Mouse (Mus musculus) lung, embryonic 14.5 days (tissue): ENCODE measurements at regions not wholly inside any gene's neighbourhood (a gene's known extent, or its start where the extent isn't known, plus 50 kb on each side); places are given as distances from the start of the nearest gene placed in this dataset.

Experiments
- ATAC-seq: fragments of 200-750 bp; cut with Nextera tagmentation; 2 replicates; pipeline ENCODE4 v1.8.0; 2017; ENCODE audit warnings: mild to moderate bottlenecking, moderate TSS enrichment, moderate library complexity; ENCODE audit not compliant: insufficient read depth
- DNase-seq: peaks from one replicate; pipeline ENCODE4 v3.0.0-alpha.2; 2015
- H3K27ac ChIP-seq: fragments of 300-500 bp; sonication (generic); 2 replicates; pipeline ENCODE4 v1.5.1; 2014; ENCODE audit warnings: low read depth, mild to moderate bottlenecking, moderate library complexity
- H3K27me3 ChIP-seq: fragments of 300-500 bp; sonication (generic); 2 replicates; pipeline ENCODE4 v1.6.1; 2014; ENCODE audit warnings: low read length, control low read depth; ENCODE audit not compliant: insufficient read depth
- H3K36me3 ChIP-seq: fragments of 300-500 bp; sonication (generic); 2 replicates; pipeline ENCODE4 v1.6.1; 2014; ENCODE audit warnings: control low read depth; ENCODE audit not compliant: insufficient read depth
- H3K4me1 ChIP-seq: fragments of 300-500 bp; sonication (generic); 2 replicates; pipeline ENCODE4 v1.6.1; 2014; ENCODE audit warnings: antibody characterized with exemption, control low read depth; ENCODE audit not compliant: insufficient read depth
- H3K4me2 ChIP-seq: fragments of 300-500 bp; sonication (generic); 2 replicates; pipeline ENCODE4 v1.6.1; 2014; ENCODE audit warnings: mild to moderate bottlenecking
- H3K4me3 ChIP-seq: fragments of 300-500 bp; sonication (generic); 2 replicates; pipeline ENCODE4 v1.5.1; 2014; ENCODE audit warnings: low read depth, low read length
- H3K9ac ChIP-seq: fragments of 300-500 bp; sonication (generic); 2 replicates; pipeline ENCODE4 v1.6.1; 2014
- H3K9me3 ChIP-seq: fragments of 300-500 bp; sonication (generic); 2 replicates; pipeline ENCODE4 v1.6.1; 2016; ENCODE audit warnings: low read depth, low read length, control low read depth
- CTCF ChIP-seq: IDR thresholded peaks from 2 replicates; pipeline ENCODE4 v1.5.1; 2016; ENCODE audit warnings: antibody characterized with exemption, low read depth
- WGBS: fragments of 180-500 bp; shearing (Covaris S2); extraction: QIAGEN DNeasy Blood & Tissue Kit; methylation state at CpG from one replicate; pipeline ENCODE4 v1.1.7; 2014; 5-methylcytosine and 5-hydroxymethylcytosine counted together
- microRNA counts: library from miRNA; unstranded; fragments of <30 nt; microRNA quantifications from one replicate; lab custom pipeline; 2016
- microRNA-seq: library from miRNA; unstranded; fragments of <30 nt; microRNA quantifications from one replicate; pipeline ENCODE4, GENCODE M21; 2016; ENCODE audit warnings: borderline number of aligned reads

- TF ChIP-seq CTCF, result no peak
- Histone ChIP-seq H3K4me2 (no peak overlapping the region), H3K27me3 (no peaks in the 10 kb centered on the region), H3K4me1 (peaks cover 10% of the 10 kb centered on the region), H3K9ac (no peak overlapping the region), H3K9me3 (0 out of 2 replicates have a peak, but pooled peaks cover 5% of the 10 kb centered on the region), H3K27ac (no peak overlapping the region), H3K36me3 (no peaks in the 10 kb centered on the region), H3K4me3 (no peak overlapping the region)
- ATAC-seq, result no peak
- 93% methylated on average over 2 of the region's 2 CpGs for WGBS
- DNase-seq, result no peak
These were observed 69.3 kb upstream of the 4933415F23Rik start for GRCm38 (mm10) chr1:23171336-23171735.

GRCm38 (mm10) chr1:23170711-23171110 is 68.7 kb upstream of the 4933415F23Rik start:
- Histone ChIP-seq H3K27me3 (no peaks in the 10 kb centered on the region), H3K4me1 (peaks cover 10% of the 10 kb centered on the region), H3K27ac (no peak overlapping the region), H3K4me3 (no peak overlapping the region), H3K36me3 (no peaks in the 10 kb centered on the region), H3K4me2 (no peak overlapping the region), H3K9ac (no peak overlapping the region), H3K9me3 (0 out of 2 replicates have a peak, but pooled peaks cover 5% of the 10 kb centered on the region)
- DNase-seq, result no peak
- no peak for TF ChIP-seq CTCF
- no peak for ATAC-seq
- 61% methylated on average over 2 of the region's 2 CpGs for WGBS

GRCm38 (mm10) chr1:23168504-23168903 is 66.5 kb upstream of the 4933415F23Rik start:
- TF ChIP-seq CTCF, result peak; percentile 47; the same call in 1 of the 2 replicates

GRCm38 (mm10) chr1:23163371-23163935 is 61.4 kb upstream of the 4933415F23Rik start:
- H3K4me1 ChIP-seq, result no peaks in the 10 kb centered on the region; the same call in 1 of the 2 replicates
- ATAC-seq, result no peak
- no peaks in the 10 kb centered on the region for H3K36me3 ChIP-seq
- no peak overlapping the region for H3K4me3 ChIP-seq
- no peaks in the 10 kb centered on the region for H3K9me3 ChIP-seq
- TF ChIP-seq CTCF, result no peak
- DNase-seq, result no peak
- H3K27me3 ChIP-seq, result no peaks in the 10 kb centered on the region
- H3K4me2 ChIP-seq, result no peak overlapping the region
- no peak overlapping the region for H3K27ac ChIP-seq
- no peak overlapping the region for H3K9ac ChIP-seq
- WGBS, result 65% methylated on average over 5 of the region's 5 CpGs

More at GRCm38 (mm10) chr1:23168504-23168903, 66.5 kb upstream of the 4933415F23Rik start:
- peaks cover 2% of the 10 kb centered on the region for H3K4me1 ChIP-seq
- H3K4me3 ChIP-seq, result no peak overlapping the region
- H3K36me3 ChIP-seq, result no peaks in the 10 kb centered on the region
- no peaks in the 10 kb centered on the region for H3K27me3 ChIP-seq
- H3K9me3 ChIP-seq, result 0 out of 2 replicates have a peak, but pooled peaks cover 5% of the 10 kb centered on the region
- H3K4me2 ChIP-seq, result no peak overlapping the region
- no peak for DNase-seq
- no peak overlapping the region for H3K27ac ChIP-seq
- ATAC-seq, result no peak
- no peak overlapping the region for H3K9ac ChIP-seq
- 87% methylated on average over 4 of the region's 4 CpGs for WGBS

GRCm38 (mm10) chr1:23162766-23163165 is 60.7 kb upstream of the 4933415F23Rik start:
- Histone ChIP-seq H3K4me2 (no peak overlapping the region), H3K4me3 (no peak overlapping the region), H3K36me3 (no peaks in the 10 kb centered on the region), H3K9me3 (no peaks in the 10 kb centered on the region), H3K4me1 (no peaks in the 10 kb centered on the region; the same call in 1 of the 2 replicates), H3K27ac (no peak overlapping the region), H3K9ac (no peak overlapping the region), H3K27me3 (no peaks in the 10 kb centered on the region)
- 77% methylated on average over 6 of the region's 6 CpGs for WGBS
- no peak for TF ChIP-seq CTCF
- DNase-seq, result no peak
- ATAC-seq, result no peak

MicroRNA genes in the stretch of these regions (microRNA counts, 519-probe panel; counts per million panel counts)
- microRNA mmu-miR-30a (lab: Ali Mortazavi, UCI) (3,366 counts per million, percentile 66 among the panel's probes with 10 or more counts), microRNA mmu-miR-30c (lab: Ali Mortazavi, UCI) (4,334 counts per million, percentile 90 among the panel's probes with 10 or more counts)

Small RNAs in the stretch of these regions (microRNA-seq; reads per million reads assigned to microRNA genes)
- 13,136 reads per million, percentile 96 among the genes with 10 or more reads in this experiment for gene Mir30a
- gene Mir30c-2, result 63.5 reads per million, percentile 42 among the genes with 10 or more reads in this experiment
